Mouse (Mus musculus): ENCODE measurements around the gene Mccc1.

Gene Mccc1

DNA sequence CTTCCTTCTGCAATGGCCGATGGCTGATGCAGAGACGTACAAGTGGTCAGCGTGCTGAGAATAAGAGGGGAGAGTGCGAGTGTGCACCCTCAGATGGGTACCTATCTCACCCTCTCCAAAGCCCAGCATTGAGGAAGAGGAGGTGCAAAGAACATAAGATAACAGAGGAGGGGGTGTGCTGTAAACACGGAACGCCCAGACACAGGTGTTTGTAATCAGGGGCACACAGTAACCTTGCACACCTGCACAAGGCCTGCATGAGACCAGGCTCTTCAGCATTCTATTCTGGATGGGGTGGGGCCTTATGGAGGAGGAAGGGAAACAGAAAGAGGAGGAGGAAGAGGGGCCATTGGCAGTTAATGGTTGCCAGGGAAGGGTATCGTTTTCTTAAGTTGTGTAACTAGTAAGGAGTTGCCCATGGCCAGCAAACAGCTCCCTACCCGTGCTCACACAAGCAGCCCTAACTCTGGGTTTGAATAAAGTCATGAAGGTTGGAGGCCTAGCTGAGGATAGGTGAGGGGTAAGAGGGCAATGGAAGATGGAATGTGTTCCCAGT lies 33.0 kb downstream of the Mccc1 start:
- in situ Hi-C loops (cut with MboI; ENCODE audit: low sequenced_read_pairs), result no loop called here

DNA sequence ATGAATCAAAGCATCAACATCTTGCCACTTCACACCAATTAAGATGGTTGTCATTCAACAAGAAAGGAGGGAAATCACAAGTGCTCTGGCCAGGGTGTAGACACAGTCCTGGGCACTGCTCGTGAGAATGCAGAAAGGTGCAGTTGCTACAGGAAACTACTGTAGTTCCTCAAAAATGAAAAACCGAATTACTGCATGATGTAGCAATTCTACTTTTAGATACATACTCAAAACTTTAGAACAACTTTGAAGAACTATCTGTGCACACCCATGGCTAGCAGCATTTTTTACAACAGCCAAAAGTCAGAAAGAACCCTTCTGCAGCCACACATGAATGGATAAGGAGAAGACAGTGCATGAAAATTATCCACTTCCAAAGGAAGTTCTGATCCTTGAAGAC lies 34.0 kb downstream of the Mccc1 start:
- in situ Hi-C loops (cut with MboI; ENCODE audit: low sequenced_read_pairs), result no loop called here

DNA sequence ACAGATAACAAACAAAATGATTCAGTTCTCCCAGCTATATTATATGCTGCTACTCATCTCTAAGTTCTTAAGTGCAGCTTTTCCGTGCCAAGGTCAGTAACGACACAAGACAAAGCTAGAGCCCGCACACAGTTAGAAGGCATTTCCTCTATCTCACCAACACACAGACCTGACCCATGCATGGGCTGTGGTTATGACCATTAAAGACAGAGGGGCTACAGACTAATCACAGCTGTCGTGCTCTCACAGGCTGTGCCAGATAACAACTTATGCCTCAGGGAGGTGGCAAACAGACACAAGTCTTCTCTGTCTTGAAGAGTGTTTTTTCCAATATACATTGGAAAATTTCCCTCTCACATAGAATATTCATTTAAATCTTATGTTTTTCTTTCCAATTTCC lies 35.5 kb downstream of the Mccc1 start:
- in situ Hi-C loops (cut with MboI; ENCODE audit: low sequenced_read_pairs), result no loop called here

DNA sequence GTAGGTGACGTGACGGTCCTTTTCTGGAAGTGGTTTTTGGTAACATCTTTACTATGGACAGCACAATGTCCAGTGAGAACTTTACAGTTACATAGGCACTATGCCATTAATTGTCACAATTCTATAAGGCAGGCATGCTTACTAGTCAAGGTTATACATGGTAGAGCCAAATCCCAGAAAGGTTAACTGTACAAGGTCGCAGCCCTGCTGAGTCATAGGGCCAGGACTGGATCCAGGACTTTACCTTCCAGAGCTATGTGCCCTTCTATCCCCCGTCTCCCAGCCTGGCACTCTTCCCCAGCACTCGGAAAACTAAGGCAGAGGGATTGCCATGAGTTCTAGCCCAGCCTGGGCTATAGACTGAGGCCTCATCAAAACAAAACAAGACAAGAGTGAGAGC lies 36.6 kb downstream of the Mccc1 start:
- in situ Hi-C loops (cut with MboI; ENCODE audit: low sequenced_read_pairs), result no loop called here

DNA sequence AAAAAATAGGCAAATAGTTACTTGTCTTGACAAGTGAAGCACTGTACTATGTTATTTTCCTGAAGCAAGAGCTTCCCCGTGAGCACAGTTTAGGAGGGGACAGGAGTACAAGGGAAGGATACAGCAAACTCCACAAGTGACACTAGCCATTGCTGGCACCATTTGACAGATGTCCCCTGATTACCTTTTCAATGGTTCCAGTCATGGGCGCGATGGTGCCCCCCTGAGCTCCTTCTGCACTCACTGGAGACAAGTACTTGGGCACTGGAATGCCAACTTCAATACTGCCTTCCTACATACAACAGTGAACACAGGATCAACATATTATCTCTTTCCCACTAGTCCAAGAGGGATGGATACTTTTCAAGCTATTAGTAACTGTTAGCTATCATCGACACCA lies 37.1 kb downstream of the Mccc1 start:
- in situ Hi-C loops (cut with MboI; ENCODE audit: low sequenced_read_pairs), result no loop called here

DNA sequence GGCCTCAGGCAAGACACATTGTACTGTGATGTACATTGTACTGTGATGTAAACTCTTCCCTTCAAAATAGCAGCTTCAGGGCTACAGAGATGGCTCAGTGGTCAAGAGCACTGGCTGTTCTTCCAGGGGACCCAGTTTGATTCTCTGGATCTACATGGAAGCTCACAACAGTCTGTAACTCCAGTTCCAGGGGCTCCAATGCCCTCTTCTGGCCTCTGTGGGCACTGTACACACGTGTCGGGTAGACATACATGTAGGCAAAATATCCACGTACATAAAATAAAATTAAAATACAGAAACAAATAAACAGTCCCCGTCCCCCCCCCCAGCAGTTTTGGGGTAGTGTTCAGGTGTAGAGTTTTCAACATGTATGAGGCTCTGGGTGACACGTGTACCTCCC lies 37.5 kb downstream of the Mccc1 start:
- in situ Hi-C loops (cut with MboI; ENCODE audit: low sequenced_read_pairs), result no loop called here

DNA sequence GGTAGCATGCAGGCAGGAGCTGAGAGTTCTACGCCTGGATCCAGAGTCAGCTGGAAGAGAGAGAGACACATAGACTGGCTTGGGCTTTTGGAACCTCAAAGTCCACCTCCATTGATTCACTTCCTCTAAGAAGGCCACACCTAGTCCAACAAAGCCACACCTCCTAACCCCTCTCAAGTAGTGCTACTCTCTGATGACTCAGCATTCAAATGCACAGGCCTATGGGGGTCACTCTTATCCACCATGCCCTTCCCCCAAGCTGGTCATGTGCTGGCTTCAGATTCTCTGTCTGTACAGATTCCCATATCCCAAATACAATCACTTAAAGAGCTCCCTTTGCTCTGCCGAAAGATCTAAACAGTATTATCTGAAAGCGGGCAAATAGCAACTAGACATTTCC lies 43.2 kb downstream of the Mccc1 start:
- in situ Hi-C loops (cut with MboI; ENCODE audit: low sequenced_read_pairs), result no loop called here

DNA sequence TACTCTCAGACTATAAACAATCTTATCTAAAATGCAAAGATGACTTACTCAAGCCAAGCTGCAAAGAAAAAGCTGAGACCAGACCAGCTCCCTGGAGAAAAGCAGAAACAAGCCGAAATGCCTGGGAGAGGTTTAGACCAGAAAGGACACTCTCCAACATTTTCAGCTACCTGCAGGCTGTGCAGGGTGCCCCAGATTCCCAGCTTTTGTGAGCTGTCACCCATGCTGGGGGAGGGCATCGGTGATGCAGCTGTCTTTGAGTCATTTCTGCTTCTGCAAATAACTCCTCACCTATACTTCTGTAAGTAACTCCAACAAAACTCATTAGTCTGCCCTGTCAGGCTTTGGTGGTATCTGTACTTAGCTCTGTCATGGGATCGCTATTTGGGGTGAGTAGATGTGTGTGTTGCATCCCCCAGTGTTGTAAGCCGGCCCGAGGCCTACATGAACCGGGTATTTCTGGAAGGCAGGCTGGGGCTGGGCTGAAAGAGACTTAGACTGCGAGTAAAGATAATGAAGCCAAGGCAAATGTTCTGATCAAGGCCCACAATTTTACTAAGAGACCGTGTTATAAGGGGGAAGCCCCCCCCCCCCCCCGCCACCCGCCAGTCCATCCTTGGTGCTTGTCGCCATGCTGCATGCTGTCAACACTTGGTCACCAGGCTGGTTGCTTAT lies 45.4 kb downstream of the Mccc1 start:
- in situ Hi-C loops (cut with MboI; ENCODE audit: low sequenced_read_pairs), result no loop called here

DNA sequence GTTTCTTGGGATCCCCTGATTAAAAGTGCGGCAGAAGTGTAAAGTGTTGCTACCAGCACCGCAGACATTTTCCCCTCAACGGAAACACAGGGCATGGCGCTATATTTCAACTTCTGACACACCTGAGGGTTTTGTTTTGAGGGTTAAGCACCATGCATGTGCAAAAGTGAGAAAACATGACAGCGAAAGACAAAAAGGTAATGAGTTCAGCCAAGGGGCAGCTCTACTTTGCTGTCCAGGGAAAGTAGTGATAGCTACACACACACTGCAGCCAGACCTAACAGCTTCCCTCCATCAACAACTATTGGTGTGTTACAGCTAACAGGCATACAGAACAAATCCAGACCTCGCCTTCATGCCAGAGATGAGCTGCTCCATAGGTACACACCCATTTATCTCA lies 46.7 kb downstream of the Mccc1 start:
- in situ Hi-C loops (cut with MboI; ENCODE audit: low sequenced_read_pairs), result no loop called here

DNA sequence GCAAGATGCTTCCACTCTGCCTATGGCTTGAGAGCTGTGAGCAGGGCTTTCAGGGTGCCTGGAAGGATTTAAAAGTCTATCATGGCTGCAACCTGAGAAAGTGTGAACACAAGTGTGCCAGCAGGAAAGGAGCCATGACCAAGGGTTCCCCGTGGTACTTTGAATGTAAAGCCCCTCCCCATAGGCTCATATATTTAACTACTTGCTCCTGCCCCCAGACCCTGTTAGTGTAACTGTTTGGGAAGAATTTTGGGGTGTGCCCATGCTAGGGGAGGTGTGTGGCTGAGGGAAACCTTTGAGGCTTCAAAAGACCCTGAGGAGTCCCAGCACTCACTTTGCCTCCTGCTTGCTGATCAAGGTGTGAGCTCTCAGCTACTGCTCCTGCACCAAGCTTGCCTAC lies 47.3 kb downstream of the Mccc1 start:
- in situ Hi-C loops (cut with MboI; ENCODE audit: low sequenced_read_pairs), result no loop called here

DNA sequence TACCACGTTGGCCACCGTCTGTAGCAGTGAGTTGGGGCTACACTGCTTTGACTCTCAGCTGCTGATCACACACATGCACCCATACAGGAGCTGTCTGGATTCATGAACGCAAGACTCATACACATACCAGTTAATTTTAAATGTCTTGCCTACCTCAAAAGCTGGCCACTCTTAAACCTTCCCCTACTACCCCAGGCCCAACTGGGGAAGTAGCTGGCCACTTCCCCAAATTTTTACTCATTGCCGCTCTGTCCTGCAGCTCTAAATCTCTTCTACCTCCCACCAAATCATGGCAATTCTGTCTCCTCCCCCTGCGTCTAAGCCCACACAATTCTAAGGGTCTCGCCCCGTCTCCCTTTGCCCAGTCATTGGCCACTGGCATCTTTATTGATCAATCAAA lies 52.3 kb downstream of the Mccc1 start:
- in situ Hi-C loops (cut with MboI; ENCODE audit: low sequenced_read_pairs), result no loop called here

DNA sequence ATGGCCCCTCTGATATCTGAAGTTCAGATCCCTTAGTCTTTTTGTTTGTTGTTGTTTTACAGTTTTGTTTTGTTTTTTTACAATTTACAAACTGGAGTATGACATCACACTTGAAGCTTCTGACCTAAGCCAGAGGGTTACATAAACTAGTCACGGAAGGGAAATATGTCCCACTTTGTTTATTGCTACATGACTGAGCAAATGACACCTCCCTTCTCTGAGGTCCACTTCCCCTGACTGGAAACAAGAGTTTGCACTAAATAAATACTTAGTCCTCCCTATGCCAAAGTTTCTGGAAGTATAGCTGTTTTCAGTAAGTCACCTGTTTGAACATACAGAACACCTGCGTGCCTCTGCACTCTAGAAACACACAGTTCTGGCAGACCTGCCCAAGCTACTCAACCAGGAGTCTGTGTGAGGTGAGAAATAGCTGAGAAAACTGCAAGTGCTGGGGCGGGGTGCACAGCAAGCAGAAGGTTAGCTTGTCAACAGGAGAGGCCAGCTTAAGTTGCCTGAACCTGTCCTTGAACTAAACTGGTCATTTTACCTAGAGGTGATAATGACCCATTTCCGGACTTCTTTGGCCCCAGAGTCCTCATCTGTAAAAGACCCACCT lies 59.9 kb downstream of the Mccc1 start:
- in situ Hi-C loops (cut with MboI; ENCODE audit: low sequenced_read_pairs), result no loop called here

DNA sequence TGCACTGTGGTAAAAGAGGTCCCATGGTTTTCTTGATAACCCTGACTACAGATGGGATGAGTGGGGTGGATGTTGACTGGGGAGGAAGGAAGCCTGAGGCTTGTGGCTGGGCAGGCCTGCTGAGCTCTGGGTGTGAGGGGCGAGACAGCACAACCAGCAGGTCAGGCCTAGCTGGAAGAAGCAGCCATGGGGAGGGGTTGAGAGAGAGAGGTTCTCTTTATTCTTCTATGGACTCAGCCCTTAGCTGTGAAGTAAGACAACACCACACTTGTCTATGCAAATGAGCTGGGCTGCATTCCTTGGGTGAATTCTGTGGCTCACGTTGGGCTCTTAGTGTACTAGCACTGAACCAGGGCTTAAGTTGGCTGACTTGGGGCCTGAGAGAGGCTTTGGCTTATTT lies 60.4 kb downstream of the Mccc1 start:
- in situ Hi-C loops (cut with MboI; ENCODE audit: low sequenced_read_pairs), result no loop called here

DNA sequence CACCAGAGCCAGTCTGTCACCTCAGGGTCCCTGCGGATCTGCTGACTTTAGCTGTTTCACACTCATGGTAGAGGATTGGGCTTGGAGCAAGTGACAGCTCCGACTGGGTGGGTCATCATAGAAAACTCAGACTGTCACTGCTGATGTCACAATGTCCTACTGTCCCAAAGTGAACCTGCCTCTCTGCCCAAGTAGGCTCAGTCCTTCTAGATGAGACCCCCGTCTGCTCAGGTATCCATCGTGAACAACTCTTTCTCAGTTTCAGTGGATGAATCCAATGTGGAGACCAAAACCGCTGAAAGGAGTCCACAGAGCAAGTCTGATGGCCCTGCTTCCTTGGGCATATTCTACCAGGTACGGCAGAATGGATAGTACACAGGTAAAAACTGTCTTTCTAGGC lies 63.1 kb downstream of the Mccc1 start, which contains the start of gene Dcun1d1:
Gene Dcun1d1, minus strand, starts transcription at position 101 of the 400 bp plus-strand sequence.
- in situ Hi-C loops (cut with MboI; ENCODE audit: low sequenced_read_pairs), result no loop called here

DNA sequence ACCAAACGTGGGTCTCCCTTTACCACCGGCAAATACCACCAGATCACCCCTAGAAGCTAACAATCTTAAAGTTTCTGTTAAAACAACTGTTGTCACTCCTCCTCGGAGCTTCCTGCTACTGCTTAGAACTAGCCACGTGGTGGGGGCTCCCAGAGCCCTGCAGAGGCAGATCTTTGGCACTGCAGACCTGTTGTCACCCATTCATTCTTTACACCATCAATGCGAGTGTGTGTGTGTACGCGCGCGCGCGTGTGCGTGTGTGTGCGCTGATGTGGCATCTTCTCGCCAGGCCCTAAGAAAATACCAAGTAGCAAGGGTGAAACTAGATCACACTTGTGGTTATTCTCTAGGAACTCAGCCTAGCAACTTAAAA lies 67.1 kb downstream of the Mccc1 start:
- in situ Hi-C loops (cut with MboI; ENCODE audit: low sequenced_read_pairs), result no loop called here

DNA sequence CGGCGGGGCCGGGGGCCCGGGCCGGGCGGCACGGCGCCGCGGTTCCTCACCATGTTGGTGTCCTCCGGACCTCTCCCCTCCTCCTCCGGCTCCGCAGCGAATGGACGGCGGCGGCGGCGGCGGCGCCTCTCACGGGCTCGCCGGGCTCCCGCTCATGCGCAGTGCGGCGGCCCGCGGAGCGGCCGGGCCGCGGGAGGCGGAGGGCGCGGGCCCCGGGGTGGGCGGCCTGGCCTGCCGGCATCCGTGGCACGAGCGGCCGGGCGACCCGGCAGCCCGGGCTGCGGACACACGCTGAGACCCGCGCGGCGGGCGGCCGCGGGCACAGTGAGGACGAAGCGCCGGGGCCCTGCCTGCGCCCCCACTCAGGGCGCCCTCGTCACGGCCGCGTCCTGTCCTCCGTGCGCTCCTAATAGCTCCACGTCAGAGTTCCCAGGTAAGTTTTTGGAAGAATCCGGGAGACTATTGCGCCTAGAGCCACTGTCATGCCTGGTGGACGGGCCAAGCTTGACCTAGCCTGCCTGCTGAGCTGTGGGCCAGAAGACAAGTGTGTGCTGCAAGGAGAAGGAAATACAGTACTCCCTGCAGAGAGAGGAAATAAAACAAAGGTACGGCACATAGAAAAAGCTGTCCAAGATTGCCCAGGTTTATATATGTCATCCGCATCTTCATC lies 67.6 kb downstream of the Mccc1 start:
- in situ Hi-C loops (cut with MboI; ENCODE audit: low sequenced_read_pairs), result no loop called here

DNA sequence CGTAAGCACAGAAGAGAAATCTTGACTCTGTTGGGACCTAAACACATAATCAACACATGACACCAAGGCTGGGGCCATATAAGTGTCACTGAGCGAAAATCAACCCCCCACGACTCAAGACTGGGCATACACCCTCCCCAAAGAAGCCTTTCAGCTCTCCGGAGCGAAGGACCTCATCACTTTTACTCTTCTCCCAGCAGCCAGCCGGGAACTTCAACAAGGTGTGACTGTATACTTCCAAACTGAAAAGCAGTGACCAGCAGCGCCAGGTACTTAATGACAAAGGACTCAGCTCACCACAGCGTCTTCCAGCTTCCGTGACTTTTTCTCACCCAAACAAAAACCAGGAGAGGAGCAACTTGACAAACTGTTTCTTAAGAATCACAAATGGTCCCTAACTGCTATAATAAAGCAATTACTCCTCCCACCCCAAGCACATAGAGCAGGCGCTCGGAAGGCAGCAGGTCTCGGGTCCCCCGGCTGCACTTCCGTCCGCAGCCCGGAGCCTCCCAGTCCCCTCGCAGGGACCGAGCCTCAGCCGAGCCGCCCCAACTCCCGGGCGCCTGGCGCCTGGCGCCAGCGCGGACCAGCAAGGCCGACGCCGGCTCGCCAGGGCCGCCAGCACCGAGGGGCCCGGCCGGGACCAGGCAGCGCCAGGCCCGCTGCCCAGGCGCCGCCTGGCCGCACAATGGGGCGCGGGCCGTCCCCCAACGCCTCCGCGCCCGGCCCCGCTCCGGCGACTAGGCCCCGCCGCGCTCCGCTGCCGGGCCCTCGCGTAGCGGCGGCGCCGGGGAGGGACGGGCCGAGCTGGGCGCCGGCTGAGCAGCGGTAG lies 68.4 kb downstream of the Mccc1 start:
- in situ Hi-C loops (cut with MboI; ENCODE audit: low sequenced_read_pairs), result no loop called here

DNA sequence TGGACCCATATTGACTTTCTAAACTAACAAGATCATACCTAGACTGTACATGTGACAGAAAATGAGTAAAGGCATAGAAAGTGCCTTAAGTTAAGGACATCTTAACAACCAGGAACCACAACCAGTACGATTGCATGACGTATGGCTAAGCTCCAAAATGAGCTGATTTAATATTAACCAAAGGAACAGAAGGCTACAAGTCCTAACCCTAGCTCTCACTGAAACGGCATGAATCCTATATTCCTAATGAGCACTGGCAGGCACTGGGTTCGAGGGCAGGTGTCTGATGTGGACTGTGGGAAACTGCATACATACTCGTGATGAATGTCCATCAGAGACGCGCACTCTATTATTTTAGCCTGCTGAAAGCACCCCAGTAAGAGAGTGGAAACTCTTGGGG lies 69.1 kb downstream of the Mccc1 start:
- in situ Hi-C loops (cut with MboI; ENCODE audit: low sequenced_read_pairs), result no loop called here

DNA sequence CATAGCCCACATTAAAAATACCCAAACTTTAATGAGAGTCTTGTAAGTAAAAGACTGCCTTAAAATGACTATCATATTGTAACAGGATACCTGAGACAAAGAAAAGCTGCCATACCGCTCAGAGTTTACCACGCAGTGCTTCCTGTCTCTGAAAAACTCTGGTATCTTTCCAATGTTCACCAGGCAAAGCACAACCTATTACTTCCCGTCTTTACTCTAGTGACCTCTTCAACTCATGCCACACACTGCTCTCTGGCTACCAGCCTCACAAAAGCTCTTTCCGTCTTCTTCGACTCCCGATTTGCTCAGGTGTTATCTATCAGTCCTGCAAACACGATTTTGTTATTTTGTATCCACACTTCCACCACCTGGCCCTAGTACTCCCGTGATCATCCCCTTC lies 70.6 kb downstream of the Mccc1 start:
- in situ Hi-C loops (cut with MboI; ENCODE audit: low sequenced_read_pairs), result no loop called here

DNA sequence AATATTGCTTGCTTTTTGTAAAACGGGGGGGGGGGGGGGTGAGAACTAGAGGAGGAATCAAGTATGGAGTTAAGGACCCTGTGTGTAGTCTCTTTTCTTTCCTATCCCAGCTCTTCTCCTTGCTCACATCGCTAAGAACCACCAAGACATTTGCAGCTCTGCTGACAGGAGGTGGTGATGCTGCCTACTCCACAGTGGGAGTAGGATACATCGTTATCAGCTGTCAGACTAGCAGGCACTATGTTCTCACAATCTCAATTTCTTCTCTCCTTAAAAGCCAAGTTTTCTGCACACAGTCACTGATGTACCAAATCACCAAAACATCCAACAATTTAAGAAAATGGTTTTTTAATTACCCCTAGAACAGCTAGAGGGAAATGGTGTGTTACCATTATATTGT lies 71.1 kb downstream of the Mccc1 start:
- in situ Hi-C loops (cut with MboI; ENCODE audit: low sequenced_read_pairs), result no loop called here

DNA sequence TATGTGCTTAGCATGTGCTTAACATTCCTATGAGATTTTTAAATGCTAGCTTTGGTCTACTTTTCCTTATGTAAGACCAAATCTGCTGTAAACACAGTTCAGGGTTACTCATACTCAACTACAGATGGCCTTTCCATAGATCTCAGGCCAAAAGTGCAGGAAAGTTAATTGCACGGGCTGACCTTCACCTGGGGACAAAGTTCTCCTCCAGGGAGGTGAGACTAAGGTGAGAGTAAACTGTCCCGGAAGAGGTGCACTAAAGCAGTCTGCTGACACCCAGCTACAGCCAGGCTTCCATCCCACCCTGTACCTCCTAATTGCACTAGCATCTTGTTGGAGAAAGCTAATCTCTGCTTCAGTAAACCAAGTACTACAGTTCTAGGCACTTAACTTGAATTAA lies 74.6 kb downstream of the Mccc1 start:
- in situ Hi-C loops (cut with MboI; ENCODE audit: low sequenced_read_pairs), result no loop called here

All from CH12F3 (cell line).